Mouse (Mus musculus): ENCODE data around the gene Anxa4.

Gene Anxa4

DNA sequence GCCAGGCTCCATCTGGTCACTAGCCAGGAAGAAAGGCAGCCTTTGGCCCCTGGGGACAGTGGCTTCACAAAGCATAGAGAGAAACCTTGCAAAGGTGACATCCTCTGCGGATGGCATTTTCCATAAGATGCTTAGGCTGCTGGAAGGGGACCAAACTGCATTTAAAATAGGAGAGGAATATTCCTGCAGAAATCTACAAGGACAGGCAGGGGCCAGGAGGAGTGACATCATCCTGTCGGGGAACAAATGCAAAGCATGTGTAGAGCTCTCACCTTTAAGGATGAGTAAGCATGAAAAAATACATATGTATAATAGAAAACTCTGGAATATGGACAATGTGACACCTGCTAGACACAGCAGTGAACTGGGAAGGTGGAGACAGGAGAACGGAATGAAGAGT, 7.1 kb upstream of the Anxa4 start:
- DNase-seq (ENCODE audit: low read depth, low spot score) = no peak

DNA sequence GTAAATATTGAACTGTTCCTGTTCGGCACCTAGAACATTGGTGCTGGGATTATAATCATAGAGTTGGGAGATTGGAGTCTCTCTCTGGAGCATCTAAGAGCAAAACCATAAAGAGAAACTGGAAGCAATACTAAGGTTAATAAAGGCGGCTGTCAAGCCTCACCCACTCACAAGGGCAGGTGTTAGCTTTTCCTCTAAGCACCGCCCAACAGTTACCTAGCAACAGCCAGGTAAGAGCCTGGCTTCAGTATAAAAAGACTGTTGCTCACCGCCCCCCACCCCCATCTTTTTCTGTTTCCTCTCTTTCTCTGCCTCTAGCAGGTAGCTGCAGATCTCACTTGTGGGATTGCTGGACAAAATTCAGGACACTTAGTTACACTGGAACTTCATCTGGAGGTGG, 4.1 kb upstream of the Anxa4 start:
- no peak for DNase-seq (ENCODE audit: low read depth, low spot score)

DNA sequence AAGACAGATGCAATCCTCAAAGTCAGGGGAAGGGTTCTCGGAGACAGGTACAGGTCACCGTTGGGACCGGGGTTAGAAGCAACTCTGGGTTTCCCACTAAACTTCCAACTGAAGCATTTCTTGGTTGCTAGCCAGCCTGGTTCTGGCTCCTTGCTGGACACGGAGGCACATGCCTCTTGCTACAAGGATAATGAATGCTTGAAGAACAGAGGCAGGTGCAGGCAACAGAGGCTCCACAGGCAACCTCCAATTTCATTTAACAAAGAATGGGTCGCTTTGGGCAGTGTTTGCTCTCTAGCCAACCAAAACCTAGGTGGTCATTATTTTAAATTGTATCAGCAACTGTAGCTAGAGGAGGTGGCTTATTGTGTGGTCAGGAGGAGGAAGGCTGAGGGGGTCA, 573 bp upstream of the Anxa4 start:
- no peak for DNase-seq (ENCODE audit: low read depth, low spot score)

DNA sequence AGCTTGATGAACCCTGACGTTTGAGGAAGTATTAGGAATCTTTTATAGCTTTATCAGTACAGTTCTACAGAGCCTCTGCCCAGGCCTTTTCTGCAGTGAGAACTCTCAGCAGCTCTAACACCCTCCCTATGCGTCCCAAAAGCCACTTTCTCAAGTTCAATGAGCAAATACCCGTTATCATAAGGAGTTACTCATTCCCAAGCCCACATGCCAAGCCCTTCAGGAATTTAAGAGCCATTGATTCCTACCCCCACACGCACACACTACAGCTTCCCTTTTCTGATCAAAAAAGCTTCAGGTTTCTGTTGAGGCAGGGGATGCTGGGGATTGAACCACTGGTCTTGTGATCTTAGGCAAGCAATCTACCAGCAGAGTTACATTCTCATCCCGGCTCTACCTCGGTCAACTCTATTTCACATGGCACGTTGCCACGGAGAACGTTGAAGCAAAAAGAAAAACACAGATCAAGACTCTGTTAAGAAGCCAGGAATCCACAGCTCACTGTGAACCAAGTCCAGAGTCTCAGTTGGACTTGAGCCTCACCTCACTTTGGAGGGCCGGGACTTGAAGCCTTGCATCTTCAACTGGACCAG, 2.9 kb downstream of the Anxa4 start:
- no peak for DNase-seq (ENCODE audit: low read depth, low spot score)

DNA sequence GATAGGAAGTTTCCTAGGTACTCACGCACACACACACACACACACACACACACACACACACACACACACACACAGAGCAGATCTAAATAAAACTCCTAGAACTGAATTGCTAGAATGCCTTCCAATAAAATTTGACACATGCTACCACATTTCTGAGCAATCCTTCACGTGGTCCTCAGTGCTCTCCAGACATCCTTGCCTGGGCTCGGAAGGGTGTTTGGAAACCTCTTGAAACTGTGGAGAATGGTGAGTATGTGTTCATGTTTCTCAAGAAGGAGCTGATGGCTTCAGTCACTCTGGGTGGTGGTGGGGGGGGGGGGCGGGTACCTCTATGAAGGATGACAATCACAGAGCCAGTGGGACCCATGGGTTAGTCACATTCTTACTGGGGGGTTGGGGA, 5.1 kb downstream of the Anxa4 start:
- no peak for DNase-seq (ENCODE audit: low read depth, low spot score)

DNA sequence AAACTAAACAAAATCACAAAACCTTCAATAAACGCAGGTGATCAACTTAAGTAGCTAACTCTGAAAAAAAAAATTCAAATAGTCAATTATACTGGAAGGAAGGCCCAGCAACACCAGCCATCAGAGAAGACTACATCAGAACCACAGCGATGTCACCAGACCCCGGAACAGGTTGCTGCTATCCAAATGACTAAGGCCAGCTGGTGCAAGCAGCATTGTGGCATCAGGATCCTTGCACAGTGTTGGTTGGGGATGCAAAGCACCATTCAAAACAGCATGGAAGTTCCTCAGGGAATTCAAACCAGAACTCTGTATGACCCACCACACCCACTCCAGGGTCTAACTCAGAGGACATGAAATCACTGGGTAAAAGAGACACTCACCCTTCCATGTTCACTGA, 6.8 kb downstream of the Anxa4 start:
- DNase-seq (ENCODE audit: low read depth, low spot score) = no peak

DNA sequence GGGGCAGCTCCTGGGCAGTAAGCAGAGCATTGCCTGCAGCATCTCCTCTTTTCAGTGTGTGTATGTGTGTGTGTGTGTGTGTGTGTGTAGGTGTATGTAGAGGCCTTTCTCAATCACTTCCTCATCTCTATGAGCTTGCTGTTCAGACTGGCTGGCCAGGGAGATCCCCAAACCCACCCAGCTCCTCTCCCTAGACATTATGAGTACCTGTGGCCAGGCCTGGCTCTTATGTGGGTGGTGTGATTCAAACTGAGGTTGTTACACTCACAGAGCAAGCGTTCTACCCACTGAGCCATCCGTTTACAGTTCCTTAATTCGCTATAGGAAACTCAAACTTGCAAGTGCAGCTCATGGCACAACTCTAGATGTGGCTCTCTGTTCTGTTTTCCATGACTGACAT, 8.6 kb downstream of the Anxa4 start:
- no peak for DNase-seq (ENCODE audit: low read depth, low spot score)

DNA sequence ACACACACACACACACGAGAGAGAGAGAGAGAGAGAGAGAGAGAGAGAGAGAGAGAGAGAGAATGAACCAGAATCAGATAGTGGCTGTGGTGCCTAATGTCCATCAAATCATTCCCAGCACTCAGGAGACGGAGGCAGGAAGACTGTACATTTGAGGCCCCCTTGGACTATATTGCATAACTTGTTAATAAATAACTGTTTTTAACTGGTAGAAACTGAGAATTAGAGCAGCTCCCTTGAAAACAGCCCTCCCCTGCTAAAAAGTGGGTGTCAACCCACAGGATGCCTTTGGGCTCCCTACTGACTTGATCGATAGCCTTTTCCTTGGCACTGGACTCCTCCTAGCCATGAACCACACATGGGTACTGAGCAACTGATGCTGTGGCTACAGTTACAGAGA, 11.0 kb downstream of the Anxa4 start:
- DNase-seq (ENCODE audit: low read depth, low spot score) = no peak

DNA sequence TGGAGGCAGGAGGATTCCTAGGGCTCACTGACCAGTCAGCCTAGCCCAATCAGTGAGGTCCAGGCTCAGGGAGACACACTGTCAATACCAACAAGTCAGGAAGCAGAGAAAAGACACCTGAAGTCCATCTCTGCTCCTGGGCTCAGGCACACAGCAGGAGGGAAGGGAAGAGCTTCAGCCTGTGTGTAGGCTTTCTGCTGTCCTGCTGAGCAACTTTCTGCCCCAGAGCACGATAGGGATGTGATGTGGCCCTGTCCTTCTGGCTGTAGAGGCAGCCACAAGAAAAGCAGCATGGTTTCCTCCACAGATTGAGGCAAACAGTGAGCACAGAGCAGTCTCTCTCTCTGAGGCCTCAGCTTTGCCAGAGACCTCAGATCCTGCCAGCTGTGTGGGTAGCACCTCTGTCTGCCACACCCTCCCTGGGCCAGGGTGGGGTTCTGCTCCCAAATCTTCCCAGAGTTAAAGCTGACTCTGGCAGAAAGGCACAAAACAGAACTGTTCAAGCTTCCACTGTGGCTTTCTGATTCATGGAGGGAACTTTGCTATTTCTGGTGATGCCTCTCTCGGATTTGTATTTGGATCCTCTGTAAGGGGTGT, 11.9 kb downstream of the Anxa4 start:
- DNase-seq (ENCODE audit: low read depth, low spot score) = no peak

DNA sequence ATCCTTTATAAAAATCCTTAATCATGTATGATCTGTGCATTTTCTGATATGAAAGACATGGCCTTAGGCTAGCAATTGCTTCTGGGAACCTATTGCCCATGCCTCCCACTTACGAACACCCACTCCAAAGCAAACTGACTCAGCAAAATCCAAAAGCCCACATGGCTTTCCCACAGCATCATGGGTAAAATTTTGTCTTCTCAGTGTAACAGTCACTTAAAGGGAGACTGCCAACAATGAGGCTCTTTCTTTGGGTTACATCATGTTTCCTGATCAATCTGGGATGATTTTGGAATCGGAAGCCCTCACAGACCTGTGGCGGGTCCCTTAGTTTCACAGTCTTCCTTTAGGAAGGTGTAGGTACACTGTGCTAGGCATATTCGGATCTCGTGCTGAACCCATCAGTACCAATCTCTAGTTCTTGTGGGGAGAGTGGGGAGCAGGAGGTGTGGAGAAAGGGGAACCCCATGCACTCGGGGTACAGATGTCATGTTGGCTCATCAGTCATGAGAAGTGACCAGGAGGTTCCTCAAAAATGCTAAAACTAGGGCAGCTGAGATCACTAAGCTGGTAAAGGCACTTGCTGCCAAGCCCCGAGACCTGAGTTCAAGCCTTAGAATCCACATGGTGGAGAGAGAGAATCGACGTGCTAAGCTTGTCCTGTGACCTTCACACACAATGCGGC, 14.3 kb downstream of the Anxa4 start:
- no peak for DNase-seq (ENCODE audit: low read depth, low spot score)

DNA sequence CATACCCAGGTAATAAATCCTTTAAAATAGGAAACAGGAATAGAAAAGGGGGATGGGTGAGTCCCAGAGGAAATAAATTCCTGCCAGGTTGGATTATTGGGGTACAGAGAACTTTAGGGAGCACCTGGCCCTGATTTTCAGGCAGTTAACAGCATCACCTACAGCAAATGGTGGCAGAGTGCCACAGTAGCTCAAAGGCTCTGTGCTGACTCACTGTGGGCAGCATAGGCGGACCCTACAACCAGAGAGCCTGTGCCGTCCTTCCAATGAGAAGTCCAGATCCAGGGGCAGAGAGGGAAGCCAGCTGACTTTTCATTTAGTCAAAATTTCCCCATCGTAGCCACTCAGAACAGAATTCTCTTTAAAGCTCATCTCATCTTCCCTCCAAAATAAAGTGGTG, 16.2 kb downstream of the Anxa4 start:
- no peak for DNase-seq (ENCODE audit: low read depth, low spot score)

DNA sequence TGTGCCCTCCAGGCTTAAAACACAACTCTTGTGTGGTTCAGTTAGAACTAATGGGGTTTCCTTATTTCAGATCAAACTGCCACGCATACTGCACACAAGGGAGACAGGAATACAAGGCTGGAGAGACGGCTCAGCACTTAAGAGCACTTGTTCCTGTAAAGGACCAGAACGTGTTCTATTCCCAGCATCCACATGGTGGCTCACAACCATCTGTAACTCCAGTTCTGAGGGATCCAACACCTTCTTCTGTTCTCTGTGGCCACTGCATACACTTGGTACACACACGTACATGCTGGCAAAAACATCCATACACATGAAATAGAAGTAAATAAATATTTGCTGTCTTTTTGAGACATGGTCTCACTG, 16.7 kb downstream of the Anxa4 start:
- DNase-seq (ENCODE audit: low read depth, low spot score) = no peak

DNA sequence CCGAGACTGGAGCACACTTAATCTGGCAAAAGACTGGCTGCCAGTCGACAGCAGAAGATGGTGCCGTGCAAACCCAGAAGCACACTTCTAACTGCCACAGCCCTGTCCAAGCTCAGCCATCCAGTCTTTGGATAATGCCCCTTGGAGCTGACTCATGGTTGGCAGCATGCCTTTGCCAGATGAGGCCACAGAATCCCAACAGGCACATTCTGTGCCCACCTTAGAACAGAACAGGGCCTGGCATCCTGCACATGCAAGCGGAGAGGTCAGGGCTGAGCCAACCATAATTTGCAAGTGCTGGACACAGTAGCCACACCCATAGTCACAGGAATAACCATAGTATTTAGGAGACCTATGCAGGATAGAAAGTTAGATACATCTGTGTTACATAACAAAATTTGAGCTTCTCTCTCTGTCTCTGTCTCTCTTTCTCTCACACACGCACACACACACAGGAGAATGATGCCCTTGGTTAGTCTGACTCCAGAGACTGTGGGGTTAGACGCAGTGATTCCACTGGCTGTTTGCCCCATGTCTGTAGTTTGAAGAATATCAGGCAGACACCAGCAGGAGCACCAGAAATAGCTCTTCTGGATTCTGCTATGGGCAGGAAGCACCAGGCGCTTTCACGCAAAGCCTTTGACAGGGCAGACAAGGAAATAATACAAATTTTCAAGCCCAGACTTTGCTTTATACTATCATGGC, 17.2 kb downstream of the Anxa4 start:
- DNase-seq (ENCODE audit: low read depth, low spot score) = no peak

DNA sequence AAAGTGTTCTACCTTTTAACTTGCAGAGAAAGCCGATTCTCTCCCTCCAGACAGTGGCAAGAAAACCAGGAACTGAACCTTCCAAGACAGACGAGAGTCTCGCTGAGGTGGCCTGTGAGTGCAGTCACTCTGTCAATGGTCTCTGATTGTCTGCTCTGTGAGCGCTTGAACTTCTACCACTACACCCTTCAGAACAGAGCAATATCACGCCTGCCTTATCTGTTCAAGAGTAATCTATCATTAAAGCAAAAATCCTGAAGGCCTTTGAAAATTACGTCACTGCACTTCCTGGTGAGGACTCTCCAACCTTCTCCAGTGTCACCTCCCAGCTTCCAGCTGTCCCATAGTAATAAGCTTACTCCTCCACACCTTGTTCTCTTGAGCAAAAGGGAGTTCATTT, 18.4 kb downstream of the Anxa4 start:
- DNase-seq (ENCODE audit: low read depth, low spot score) = no peak

DNA sequence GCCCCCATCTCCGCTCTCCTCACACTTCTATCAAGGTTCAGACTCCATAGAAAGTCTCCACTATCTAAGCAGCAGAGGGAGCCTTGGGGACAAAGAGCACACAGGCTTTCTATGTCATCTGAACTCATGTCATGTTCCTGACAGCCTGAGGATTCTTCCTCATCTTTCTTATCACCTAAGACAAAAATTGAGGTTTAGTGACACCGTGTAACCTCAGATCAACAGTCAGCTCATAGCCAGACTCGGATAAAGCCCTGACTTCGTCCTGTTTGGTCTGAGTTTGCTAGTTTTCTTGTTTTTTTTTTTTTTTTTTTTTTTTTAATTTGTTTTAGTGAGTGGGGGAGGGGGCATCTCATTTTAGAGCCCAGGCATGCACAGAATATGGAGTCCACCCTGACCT, 19.6 kb downstream of the Anxa4 start:
- no peak for DNase-seq (ENCODE audit: low read depth, low spot score)

DNA sequence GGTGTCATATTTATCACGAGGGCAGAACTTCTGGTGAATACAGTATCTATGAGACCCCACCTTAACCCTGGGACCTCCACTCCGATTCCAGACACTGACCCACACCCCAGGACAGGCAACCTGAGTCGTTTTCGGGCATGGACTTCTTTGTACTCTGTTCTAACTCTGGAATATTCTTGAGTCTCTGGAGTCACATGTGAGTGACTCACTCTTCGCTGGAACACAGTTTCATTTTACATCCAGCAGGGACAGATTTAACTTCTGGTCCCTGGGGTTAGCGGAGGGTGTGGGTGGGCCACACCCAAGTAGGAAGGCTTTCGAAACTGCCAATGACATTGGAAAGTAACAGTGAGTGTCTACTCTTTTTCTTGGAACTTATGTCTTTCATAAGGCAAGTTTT, 20.8 kb downstream of the Anxa4 start:
- DNase-seq (ENCODE audit: low read depth, low spot score) = no peak

DNA sequence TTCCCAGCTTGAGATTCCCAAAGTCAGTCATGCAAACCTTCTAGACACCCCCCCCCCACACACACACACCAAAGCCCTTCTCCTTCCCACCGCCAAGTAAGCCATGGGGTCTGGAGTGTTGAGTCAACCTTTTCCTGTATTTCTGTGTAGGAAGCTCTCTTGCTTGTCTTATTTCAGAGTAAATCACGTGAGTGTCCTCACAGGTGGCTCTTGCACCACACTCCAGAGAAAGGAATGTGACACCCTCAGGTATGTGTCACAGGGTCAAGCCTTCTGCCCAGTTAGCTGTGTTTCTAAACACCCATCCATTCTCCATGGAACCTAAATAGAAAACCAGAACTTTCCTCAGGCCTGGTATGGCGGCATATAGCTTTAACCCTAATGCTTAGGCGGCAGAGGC, 24.4 kb downstream of the Anxa4 start:
- no peak for DNase-seq (ENCODE audit: low read depth, low spot score)

DNA sequence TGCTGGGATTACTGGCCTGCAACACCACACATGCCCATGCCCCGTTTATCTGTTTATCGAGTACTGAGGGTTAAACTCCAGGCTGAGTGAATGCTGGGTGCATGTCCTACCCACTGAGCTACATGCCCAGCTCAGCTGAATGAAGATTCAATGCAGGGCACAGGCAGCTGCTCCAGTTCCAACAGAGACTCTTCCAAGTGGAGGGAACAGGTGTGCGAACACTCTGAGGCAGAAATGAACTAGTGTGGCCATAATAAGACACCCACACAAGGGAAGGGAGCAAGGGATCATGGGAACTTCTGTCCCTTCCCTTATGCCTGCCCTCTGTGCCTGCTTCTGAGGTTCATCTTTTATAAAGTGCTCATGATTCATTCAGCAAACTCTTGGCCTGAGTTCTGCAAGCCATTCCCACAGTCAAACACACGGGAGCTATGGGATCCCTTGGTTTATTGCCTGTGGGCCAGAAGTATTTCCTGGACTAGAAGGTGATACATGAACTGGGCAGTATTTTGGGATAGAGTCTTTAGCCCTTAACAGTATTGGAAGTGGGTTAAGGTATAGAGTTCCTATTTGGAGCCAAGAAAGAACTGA, 25.1 kb downstream of the Anxa4 start:
- no peak for DNase-seq (ENCODE audit: low read depth, low spot score)

DNA sequence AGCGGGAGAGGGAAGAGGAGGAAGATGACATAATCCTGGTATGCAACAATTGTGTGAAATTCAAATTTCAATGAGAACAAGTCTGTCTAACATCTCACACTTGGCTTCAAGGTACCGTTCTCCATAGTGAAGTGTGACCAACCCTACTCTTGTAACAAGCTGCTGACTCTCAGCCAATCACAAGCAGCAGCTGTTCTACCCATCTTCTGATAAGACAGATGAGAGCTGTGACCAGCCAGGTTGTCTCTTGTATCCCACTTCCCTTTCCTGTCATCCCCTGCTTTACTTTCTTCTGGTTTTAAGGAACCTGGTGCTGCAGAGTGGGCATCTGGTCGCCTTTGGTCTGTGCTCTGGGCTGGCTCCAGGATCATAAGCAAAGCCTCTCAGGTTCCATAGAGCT, 25.9 kb downstream of the Anxa4 start:
- DNase-seq (ENCODE audit: low read depth, low spot score) = no peak

DNA sequence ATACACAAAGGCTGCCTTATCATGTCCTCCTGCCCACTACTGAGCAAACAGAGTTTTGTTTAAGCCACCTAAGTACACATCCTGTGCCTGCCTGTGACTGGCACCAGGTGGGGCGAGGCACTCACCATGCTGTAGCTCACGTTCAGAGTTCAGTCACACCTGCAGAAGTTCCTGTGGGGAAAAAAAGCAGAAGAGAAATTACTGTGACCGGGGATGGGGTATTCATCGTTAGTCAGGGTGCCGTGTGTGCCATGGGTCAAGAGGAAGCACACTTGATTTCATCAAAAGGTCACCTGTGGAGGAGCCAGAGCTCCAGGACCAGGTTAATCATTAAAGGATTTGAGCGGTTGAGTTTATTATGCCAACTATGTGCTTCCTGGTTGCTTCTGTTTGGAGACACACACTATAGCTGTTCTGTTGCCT, 27.7 kb downstream of the Anxa4 start:
- no peak for DNase-seq (ENCODE audit: low read depth, low spot score)

DNA sequence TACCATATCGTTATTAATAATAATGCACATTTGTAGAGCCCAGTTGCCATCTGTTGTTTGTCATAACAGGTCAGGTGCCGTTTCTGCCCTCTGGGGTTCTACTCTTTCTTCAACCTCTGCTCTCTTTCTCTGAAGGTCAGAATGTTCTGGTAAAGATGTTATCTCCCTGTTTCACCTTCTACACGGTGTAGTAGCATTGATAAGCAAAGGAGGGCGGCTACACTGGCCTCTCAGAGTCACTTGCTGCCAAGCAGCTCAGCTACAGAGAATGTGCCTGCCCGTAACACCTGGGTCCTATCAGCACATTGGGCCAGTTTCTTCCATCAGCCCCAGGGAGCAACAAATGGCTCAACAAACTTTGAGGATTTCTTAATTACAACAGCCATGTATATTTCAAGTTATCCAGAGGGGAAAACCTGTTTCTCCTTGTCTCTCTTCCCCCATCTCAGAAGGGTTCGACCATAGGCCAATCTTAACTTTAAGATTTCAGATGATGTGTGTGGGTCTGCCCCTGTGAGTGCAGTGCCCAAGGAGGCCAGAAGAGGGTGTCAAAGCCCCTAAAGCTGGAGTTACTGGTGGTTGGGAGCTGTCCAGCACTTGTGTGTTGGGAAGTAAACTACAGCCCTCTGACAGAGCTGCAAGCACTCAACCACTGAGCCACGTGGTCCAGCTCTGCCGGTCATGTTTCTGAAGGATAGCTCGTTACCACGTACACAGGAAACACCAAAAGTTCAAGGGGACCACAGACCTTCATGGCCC, 39.1 kb downstream of the Anxa4 start:
- no peak for DNase-seq (ENCODE audit: low read depth, low spot score)
